In the genomic region with DNA sequence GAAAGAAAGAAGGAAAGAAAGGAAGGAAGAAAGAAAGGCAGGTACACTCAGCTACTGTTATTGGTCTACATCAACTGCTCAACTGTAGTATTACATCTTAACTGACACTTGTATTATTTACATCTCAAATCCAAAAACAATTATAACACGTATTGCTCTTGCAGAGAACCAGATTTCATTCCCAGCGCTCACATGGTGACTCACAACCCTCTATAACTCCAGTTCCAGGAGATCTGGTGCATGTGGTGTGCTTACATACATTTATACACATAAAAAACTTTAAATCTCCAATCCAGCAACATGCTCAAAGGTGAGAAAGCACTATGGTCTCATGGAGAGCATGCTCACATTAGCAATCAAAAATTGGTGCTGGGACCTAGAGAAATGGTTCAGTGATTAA, we compare ENCODE assay signal across 22 mouse cellular contexts. TPM values are rescaled to one million over a fixed set of nuclear protein-coding genes. Genes with fewer than 3 reads are reported as not detected.
A peak's percentile ranks its signal among the peaks of the same experiment; 100 is the strongest.
DNase-seq lines count a peak whose midpoint lies in the region; ATAC-seq lines count a peak whose summit lies in the region.
"Had no signal": no experiment of that assay in that cellular context is flagged by ENCODE, and none has a peak within 500 bp of the region (broad histone marks: within the 10 kb centered on the region; RNA-seq: fewer than 3 reads in every experiment).

No protein-coding gene starts in this region.

- no peaks in the 10 kb centered on the region for H3K9me3 ChIP-seq in limb, embryonic 15.5 days
- H3K9me3 ChIP-seq in limb, embryonic 10.5 days (replicated peaks): no peaks in the 10 kb centered on the region
- no peaks in the 10 kb centered on the region for H3K9me3 ChIP-seq in lung, embryonic 15.5 days
- H3K9me3 ChIP-seq: forebrain, embryonic 10.5 days; forebrain, embryonic 13.5 days; heart, embryonic 13.5 days; hindbrain, embryonic 12.5 days; hindbrain, embryonic 15.5 days had no signal

- H3K4me1 ChIP-seq in limb, embryonic 15.5 days: peaks cover 12% of the 10 kb centered on the region
- peaks cover 21% of the 10 kb centered on the region for H3K4me1 ChIP-seq in limb, embryonic 10.5 days
- peaks cover 20% of the 10 kb centered on the region for H3K4me1 ChIP-seq in lung, embryonic 15.5 days

- no peak overlapping the region for H3K4me2 ChIP-seq in limb, embryonic 15.5 days
- no peak overlapping the region for H3K4me2 ChIP-seq in lung, embryonic 15.5 days
- H3K4me2 ChIP-seq: forebrain, embryonic 13.5 days; hindbrain, embryonic 12.5 days; hindbrain, embryonic 15.5 days had no signal

- H3K4me3 ChIP-seq in limb, embryonic 15.5 days: no peak overlapping the region
- no peak overlapping the region for H3K4me3 ChIP-seq in limb, embryonic 10.5 days
- no peak overlapping the region for H3K4me3 ChIP-seq in lung, embryonic 15.5 days
- H3K4me3 ChIP-seq: forebrain, embryonic 10.5 days; forebrain, embryonic 13.5 days; hindbrain, embryonic 12.5 days; hindbrain, embryonic 15.5 days had no signal

- H3K27ac ChIP-seq in limb, embryonic 15.5 days: 0 out of 2 replicates have a peak overlapping the region, but pooled peaks have one; percentile 27
- H3K27ac ChIP-seq in limb, embryonic 10.5 days: no peak overlapping the region
- H3K27ac ChIP-seq in lung, embryonic 15.5 days: peak overlapping the region; percentile 88; the same call in 1 of the 2 replicates
- H3K27ac ChIP-seq: forebrain, embryonic 10.5 days; forebrain, embryonic 13.5 days; hindbrain, embryonic 12.5 days; hindbrain, embryonic 15.5 days had no signal

- no peak for ATAC-seq in limb, embryonic 15.5 days (ENCODE audit: insufficient number of reproducible peaks, low FRiP score, low TSS enrichment, low read depth)
- ATAC-seq in lung, embryonic 15.5 days (ENCODE audit: borderline replicate concordance, extremely low read depth, low FRiP score, low TSS enrichment): no peak
- ATAC-seq: CD4-positive, CD25-positive, alpha-beta regulatory T cell, adult 4 months; forebrain, embryonic 13.5 days; forebrain, embryonic 16.5 days had no signal

- no peak overlapping the region for H3K9ac ChIP-seq in limb, embryonic 15.5 days
- no peak overlapping the region for H3K9ac ChIP-seq in lung, embryonic 15.5 days
- H3K9ac ChIP-seq: forebrain, embryonic 13.5 days; hindbrain, embryonic 12.5 days; hindbrain, embryonic 15.5 days had no signal

- WGBS in limb, embryonic 15.5 days: 75% methylated on average over 2 of the region's 2 CpGs
- 85% methylated on average over 2 of the region's 2 CpGs for WGBS in limb, embryonic 10.5 days
- 74% methylated on average over 2 of the region's 2 CpGs for WGBS in lung, embryonic 15.5 days

- H3K36me3 ChIP-seq in limb, embryonic 15.5 days: no peaks in the 10 kb centered on the region
- no peaks in the 10 kb centered on the region for H3K36me3 ChIP-seq in limb, embryonic 10.5 days
- no peaks in the 10 kb centered on the region for H3K36me3 ChIP-seq in lung, embryonic 15.5 days
- H3K36me3 ChIP-seq: forebrain, embryonic 10.5 days; heart, embryonic 13.5 days; hindbrain, embryonic 12.5 days; hindbrain, embryonic 15.5 days had no signal

- no peak for DNase-seq in limb, embryonic 10.5 days (ENCODE audit: low spot score)
- no peak for DNase-seq in lung, postnatal 36 days
- peak; percentile 55 for DNase-seq in NIH3T3 (ENCODE audit: low read depth)
- DNase-seq in urinary bladder, adult 18-20 months (ENCODE audit: low spot score in 2 of 2): no peak
- no peak for DNase-seq in retina, postnatal 1 day
- DNase-seq: adrenal gland, adult 2 months; adrenal gland, postnatal 14 days; cerebellum, adult 18-20 months; cerebellum, adult 9-10 months; cerebellum, postnatal 14 days; gastrocnemius, postnatal 25 days; heart, adult 18-20 months; heart, postnatal 14 days had no signal

- no peaks in the 10 kb centered on the region for H3K27me3 ChIP-seq in limb, embryonic 15.5 days
- no peaks in the 10 kb centered on the region for H3K27me3 ChIP-seq in limb, embryonic 10.5 days (ENCODE audit: low read depth, poor library complexity, severe bottlenecking)
- no peaks in the 10 kb centered on the region for H3K27me3 ChIP-seq in lung, embryonic 15.5 days
- H3K27me3 ChIP-seq: heart, embryonic 13.5 days; hindbrain, embryonic 12.5 days; hindbrain, embryonic 15.5 days had no signal

RNA-seq across cellular contexts. Expression of a gene that starts 4.0 kb away (rescaled TPM):
- 36.3 and 39.7 TPM in 2 replicates for polyA plus RNA-seq in limb, embryonic 15.5 days (2015; fragmentation: Nextera tagmentation; extraction: Ambion mirVana)
- polyA plus RNA-seq in limb, embryonic 10.5 days (2016; fragmentation: Nextera tagmentation; extraction: Ambion mirVana): 58.9 and 69.2 TPM in 2 replicates
- 60.3 and 64.3 TPM in 2 replicates for polyA plus RNA-seq in lung, embryonic 15.5 days (2015; fragmentation: Nextera tagmentation; extraction: Ambion mirVana)

RNA-seq across cellular contexts. Expression of a gene that starts 42.3 kb away (rescaled TPM):
- polyA plus RNA-seq in limb, embryonic 15.5 days (2015; fragmentation: Nextera tagmentation; extraction: Ambion mirVana): 51.4 and 54.2 TPM in 2 replicates
- polyA plus RNA-seq in limb, embryonic 10.5 days (2016; fragmentation: Nextera tagmentation; extraction: Ambion mirVana): 59.5 and 66.7 TPM in 2 replicates
- 46.4 and 50.5 TPM in 2 replicates for polyA plus RNA-seq in lung, embryonic 15.5 days (2015; fragmentation: Nextera tagmentation; extraction: Ambion mirVana)

RNA-seq across cellular contexts. Expression of a gene that starts 42.4 kb away (rescaled TPM):
- 41.9 and 43.7 TPM in 2 replicates for polyA plus RNA-seq in limb, embryonic 15.5 days (2015; fragmentation: Nextera tagmentation; extraction: Ambion mirVana)
- polyA plus RNA-seq in limb, embryonic 10.5 days (2016; fragmentation: Nextera tagmentation; extraction: Ambion mirVana): 53.5 and 60.7 TPM in 2 replicates
- 41.5 and 44.8 TPM in 2 replicates for polyA plus RNA-seq in lung, embryonic 15.5 days (2015; fragmentation: Nextera tagmentation; extraction: Ambion mirVana)
